Mouse (Mus musculus) liver (tissue): ENCODE data around the gene Hoxc11.
A peak's percentile ranks its signal among the peaks of the same experiment; 100 is the strongest.

Source experiments
- DNase-seq: peaks from one replicate; pipeline ENCODE4 v3.0.0-alpha.2; 2020; ENCODE audit warnings: mixed read lengths

The Hoxc11 gene

DNA sequence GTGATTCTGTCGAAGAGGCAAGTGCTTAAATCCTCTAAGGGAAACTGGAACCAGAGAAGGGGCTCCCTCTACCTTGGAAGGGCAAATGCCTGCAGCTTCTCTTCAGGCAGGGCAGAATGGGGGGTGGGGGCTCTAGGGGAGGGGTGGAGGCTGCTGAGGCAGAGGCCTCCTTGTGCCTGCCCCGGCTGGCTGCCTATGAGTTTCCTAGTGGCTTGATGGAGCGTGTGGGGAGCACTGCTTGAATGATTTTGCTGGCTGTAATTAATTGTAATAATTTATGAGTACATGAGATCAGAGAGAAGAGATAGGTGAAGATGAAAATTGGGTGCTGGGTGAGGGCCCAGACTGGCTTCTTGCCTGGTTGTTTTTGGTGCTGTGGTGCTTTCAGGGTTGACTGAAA, 30.7 kb downstream of the Hoxc11 start:
- DNase-seq, result no peak

DNA sequence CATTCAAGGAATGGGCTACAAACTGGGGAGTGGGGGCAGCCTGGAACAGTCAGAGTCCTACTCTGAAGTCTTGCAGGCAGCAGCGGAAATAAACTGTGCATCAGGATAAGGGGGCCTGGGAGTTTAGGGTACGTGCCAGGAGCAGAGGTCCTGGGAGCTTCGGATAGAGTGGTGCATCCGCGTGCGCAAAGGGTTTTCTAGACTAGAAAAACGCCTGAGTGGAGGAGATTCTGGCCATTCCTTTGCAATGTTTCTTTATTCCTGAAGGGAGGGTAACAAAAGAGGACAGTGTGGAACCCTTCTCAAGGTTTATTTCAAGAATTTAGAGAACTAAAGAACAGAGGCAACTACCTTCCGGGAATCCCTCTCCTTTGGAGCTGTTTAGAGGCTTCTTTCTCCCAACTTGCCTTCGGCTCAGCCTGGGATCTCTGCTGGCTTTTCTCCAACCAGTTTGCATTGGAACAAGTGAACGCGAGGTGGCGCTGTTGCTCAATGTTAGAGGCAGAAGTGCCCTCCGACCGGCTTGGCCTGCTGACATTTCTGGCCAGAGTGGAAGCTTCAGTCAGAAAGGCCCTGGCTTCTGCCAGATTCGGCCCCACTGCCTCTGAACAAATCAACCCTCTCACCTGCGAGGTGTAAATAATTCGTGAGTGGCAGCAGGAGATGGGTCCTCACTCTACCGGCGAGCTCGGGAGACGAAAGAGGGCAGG, 33.1 kb downstream of the Hoxc11 start:
- DNase-seq, result peak; percentile 84

DNA sequence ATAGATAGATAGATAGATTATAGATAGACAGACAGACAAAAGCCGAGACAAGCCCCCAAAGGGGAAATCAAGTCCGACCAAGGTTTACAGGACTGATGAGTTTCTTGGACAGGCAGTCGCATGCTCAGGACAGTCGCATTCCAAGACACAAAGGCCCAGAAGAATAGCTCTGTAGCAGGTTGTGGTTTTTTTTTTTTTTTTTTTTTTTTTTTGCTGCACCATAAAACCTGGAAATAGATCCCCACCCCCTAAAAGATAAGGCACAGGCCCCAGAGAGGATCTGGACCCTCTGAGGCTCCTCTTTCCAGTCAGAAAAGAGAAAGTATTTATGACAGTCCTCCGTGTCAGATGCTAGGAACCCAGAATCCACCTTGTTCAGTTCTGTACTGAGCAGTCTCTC, 33.9 kb downstream of the Hoxc11 start:
- DNase-seq, result no peak

DNA sequence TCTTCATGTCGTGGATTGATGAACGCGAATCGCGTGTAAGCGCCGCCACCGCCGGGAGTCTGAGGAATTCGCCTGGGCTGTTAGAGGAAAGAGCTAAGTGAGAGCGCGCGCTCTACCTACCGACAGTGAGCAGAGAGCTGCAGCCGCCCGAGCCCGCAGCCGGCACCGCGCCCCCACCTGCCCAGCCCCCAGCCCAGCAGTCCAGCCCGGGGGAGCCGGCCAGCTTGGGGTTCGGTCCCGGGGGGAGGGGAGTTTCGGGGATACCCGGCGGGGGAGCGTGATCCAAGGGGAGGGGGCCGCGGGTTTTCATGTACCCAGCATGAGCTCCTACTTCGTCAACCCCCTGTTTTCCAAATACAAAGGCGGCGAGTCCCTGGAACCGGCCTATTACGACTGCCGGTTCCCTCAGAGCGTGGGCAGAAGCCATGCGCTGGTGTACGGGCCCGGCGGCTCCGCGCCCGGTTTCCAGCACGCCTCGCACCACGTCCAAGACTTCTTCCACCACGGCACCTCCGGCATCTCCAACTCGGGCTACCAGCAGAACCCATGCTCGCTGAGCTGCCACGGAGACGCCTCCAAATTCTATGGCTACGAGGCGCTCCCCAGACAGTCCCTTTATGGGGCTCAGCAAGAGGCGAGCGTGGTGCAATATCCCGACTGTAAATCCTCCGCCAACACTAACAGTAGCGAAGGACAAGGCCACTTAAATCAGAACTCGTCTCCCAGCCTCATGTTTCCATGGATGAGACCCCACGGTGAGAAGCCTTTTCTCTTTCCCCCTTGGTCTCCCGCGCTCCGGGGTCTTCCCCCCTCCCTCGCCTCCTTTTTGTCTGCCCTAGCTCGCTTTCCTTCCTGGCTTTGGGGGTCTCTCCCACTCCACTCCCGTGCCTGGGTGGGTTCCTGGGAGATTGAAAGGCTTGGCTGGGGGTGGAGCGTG, 36.5 kb downstream of the Hoxc11 start, which contains the start of gene Hoxc8:
Hoxc8 (plus strand) TSS at position 147 of the 937 bp plus-strand sequence.
- no peak for DNase-seq

DNA sequence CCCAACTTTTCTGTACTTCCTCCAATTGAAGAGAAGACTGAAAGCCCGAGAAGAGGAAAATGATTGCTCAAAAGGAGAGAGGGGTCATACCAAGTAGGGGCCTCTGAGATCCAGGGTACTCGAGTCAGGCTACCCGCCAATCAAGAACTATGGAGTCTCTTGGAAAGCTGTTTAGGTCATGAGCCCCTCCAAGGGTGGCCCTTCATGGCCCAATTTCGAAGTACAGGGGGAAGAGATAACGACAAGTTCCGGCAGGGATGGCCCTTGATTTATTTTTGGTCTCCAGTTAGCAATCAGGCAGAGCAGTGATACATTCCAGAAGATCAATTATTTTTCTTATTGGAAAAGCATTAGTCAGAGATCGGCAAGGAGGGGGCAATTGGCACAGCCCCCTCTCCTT, 37.6 kb downstream of the Hoxc11 start:
- no peak for DNase-seq

DNA sequence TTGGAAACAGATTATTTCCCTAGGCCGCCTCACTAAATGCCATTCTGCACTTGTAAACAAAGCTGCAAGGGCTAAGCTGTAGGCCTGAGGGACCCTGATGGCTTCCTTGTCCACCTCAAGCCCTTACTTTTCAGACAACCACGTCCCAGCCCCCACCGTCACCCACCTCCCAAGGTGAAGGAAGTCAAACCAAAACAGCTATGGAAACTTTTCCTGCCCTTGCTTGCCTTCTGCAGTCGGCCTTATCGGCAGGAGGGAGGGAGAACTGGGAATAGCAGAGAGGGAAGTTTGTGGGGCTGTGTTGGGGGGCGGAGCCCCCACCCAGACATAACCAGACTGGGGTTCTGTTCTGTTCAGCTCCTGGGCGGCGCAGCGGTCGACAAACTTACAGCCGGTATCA, 38.0 kb downstream of the Hoxc11 start:
- DNase-seq, result no peak

DNA sequence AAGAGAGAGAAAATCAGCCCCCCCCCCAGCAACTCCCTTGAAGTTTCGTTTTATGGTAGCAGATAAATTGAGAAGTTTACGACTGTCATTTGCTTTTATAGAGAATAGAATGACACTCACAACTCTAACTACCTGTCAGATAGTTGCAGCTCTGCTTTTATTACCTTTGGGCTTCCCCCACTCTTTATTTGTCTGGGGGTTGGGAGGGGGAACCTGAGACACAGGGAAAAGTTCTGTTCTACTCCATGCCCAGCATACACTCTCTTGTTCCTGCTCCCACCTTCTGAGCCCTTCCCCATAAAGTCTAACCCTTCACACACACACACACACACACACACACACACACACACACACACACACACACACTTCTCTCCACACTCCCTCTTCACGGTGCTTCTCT, 38.6 kb downstream of the Hoxc11 start:
- no peak for DNase-seq

DNA sequence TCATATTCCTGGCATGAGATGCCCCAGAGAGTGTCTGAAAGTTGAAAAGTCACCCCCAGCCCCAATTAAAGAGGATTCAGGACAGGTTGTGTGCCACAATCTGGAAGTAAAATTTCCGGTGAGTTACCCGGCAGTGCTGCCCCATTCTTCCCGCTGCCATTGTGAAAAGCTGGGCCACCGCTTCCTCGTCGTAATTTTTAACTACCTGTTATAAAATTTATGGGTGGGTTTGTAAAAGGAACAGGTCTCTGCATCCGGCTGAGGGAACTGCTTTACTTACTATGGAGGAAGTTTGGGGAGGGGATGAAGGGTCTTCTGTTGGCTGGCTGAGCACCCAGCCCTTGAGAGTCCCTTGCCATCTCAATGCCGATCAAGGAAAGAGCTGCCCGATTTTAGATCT, 42.3 kb downstream of the Hoxc11 start:
- DNase-seq, result no peak

DNA sequence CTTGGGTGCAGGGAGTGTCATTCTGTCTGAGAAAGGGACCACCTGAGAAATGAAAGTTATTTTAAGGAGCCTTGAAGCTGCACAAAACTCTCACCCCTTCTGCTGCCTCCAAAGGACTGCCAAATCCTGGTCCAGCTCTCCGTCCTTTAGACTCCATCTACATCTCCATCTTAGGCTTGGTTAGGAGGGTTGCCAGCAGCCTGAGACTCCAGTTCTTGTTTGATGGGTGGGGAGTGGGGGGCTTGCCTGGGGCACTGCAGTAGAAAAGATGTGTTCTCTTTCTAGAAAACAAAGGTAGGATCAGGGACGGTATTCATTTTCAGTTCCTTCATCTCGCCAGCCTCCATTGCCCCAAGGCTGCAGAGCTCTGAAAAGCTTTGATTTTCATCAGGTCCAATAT, 43.2 kb downstream of the Hoxc11 start:
- DNase-seq, result no peak

DNA sequence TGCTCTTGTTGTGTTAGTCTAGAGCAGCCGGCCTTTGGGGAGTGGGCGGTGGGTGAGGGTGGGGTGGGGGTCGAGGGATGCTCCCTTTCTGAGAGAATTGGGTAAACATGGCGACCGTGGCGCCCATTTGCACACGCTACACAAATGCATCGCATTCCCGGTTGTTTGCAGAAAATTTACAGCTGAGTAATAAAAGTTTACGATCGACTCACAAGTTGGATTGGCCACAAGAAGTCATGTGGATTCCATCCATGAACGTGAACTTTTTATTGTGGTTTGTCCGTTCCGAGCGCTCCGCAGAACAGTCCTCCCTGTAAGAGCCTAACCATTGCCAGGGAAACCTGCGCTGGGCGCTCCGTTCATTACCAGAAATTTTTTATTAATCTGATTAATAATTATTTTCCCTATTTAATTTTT, 43.7 kb downstream of the Hoxc11 start, which contains the start of gene Hoxc6:
Hoxc6 (plus strand) TSS at position 319 of the 417 bp plus-strand sequence.
- no peak for DNase-seq

DNA sequence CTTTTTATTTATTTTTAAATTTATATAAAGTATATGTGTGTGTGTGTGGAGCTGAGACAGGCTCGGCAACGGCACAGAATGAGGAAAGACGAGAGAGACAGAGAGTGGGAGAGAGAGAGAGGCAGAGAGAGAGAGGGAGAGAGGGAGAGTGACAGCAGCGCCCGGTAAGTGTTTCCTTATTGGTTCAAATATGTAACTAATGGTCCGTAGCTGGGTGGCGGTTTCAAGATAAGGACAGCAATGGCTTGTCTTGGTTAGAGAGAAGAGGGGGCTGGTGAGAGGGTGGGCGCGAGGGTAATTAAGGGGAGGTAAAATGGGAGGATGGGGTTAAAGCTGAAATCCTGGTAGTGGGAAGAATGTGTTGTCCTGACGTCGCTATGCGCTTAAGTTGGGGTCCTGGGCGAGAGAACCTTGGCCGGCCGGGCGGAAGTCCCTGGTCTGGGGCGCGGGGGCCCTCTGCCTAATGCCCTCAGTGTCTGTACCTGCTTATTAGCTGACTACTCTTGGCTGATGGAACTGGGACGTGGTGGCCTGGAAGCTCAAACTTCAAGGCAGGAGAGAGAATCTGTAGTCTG, 44.5 kb downstream of the Hoxc11 start:
- DNase-seq, result no peak

DNA sequence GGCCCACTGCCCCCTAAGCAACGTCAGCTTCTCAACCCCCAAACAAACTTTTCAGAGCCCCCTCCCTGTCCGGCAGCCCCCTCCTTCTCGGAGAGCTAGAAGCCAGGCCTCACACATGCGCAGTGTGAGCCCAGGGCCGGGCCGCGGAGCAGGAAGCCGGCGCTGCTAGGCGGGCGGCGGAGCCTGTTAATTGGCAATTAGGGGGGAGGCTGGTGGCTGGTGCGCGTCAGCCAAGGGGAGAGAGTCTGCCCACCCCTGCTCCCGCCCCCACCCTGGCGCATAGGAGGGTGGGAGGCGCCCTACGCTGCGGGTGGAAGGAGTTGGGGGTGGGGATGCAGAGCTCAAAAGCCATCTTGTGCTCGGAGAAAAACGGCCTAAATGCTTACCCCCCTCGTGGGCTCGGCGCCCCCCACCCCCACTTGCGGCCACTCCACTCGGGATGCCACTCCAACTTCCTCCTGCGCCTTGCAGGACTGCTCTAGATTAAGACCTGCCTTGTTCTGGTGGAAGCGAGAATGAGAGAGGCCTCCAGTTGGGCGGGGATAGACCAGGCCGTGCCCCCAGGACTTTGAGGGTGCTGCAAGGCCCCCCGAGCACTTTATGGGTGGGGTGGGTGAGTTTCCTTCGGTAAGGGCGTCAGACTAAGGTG, 45.1 kb downstream of the Hoxc11 start:
- DNase-seq, result peak; percentile 70

DNA sequence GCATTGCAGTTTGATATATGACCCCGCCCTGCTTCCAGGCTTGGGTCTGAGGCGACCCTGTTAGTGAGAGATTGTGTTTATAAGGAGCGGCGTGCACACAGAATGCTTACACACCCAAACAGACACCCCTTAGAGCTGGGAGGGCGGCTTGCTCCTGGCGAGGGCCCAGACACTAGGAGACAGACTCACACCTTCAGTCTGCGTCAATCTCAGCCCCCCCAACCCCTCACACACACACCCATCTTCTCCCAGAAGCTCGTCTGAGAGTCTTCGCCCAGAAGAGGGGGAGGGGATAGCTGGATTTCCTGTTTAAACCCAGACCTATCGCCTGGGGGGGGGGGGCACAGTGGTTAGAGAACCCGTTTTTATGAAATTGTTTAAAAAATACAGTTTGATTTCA, 45.7 kb downstream of the Hoxc11 start:
- no peak for DNase-seq

DNA sequence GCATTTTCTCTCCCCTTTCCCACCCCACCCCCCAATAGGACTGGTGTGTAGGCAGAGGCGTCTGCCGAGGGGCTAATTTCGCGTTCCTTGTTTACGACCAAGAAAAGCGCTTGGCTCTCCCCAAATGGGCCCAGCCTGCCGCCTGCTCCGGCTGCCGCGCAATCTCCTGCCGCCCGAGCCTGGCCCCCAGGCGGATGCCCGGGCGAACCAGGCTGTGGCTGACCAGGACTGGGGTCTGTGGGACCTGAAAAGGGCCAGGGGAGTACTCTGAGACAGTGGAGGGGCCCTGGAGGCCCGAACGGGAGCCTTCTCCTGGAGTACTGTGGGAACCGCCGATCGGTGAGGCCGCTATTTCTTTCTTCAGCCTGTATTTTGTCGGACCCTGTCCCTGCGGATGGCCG, 46.3 kb downstream of the Hoxc11 start:
- no peak for DNase-seq

DNA sequence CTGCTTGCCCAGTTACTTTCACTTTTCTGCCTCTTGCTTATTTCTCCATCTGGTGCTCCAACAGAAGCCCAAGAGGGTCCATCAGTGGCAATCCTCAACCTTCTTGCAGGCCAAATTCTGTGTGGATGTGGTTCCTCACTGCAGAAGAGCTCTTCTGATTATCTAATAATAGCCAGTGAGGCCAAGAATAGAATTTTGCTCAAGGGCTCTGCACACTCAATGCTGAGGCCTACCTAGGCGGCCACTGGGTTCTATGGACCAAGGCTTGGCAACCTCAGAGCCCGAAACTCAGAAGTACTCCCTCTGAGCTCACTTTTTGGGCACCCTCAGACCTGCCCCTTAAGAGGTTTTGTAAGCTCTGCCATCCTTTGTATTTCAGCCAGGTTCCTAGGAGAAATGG, 47.1 kb downstream of the Hoxc11 start:
- DNase-seq, result no peak

DNA sequence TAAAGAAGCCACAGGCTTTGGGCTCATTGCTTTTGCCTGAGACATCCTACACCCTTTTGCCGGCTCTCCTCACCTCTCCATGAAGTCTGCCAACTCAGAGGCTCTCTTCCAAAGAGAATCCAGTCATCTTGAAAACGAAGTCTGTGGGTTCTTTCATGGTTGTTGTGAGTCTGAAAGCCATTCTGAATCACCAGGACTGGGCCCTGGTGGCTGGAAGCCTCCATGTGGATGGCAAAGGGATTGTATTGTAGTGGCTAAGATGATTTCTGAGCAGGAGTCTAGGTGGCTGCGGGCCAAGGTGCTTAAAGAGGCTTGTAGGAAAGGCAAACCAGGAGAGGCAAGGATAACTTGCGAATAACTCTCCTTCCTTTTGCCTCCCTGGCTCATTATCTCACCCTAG, 47.9 kb downstream of the Hoxc11 start:
- no peak for DNase-seq

DNA sequence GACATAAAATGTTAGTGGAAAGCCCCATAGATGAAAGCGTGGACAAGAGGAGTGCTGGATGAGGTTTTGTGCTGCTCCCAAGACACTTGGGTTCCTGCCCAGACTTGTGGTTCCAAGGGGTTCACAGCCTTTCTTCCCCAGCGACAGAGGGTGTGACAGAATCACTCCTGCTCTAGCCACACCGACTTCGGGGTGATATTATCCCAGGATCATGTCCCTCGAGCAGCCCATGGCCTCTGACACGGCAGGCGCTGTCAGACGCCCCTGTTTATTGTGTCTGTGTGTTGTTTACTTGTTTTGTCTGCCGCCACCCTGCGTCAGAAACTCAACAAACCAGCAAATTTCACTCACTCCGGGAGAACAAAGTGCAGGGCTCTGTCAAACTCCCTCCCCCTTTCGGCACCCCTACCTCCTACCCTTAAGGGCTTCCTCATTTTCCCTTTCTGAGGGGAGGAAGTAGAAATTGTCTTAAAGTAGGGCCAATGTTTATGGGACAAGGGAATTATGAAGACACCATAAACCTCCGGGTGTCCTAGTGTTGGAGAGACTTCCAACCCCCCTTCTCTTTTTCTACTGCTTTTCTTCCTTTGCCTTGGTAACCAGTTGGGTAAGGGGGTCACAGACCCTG, 48.7 kb downstream of the Hoxc11 start:
- no peak for DNase-seq

DNA sequence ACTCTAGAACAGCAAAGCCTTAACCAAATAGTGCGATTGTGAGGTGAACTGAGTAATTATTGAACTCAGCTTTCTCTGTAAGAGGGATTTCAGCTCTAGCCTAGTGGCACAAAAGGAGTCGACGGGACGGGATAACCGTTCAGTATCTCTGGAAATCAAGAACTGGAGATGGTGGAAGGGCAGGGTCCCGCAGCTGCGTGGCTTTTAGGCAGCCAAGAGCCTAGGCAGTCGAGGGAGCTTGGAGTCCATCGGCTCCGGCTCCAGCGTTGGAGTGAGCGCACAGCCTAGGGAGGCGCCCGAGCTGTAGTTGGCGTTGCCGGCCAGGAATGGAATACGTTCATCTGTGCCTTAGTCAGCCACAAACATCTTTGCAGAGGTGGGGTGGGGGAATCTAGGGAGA, 51.1 kb downstream of the Hoxc11 start:
- no peak for DNase-seq

DNA sequence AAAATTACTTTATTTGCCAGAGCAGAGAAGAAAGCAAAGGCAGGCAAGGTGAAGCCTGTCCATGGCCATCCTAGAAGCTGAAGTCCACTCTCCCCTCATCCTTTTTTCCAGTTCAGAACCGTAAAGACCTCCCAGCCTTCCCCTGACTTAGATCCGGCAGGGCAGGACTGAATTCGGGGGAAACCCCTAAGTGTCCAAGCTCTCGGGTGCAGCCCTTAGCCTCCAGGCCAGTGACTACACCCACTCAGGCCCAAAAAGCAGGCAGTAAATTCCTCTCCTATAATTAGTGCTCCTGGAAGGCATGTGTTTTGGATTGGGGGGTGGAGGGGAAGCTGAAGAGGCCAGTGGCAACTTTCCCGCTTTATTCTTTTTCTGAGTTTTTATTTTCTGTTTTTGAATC, 51.6 kb downstream of the Hoxc11 start:
- no peak for DNase-seq

DNA sequence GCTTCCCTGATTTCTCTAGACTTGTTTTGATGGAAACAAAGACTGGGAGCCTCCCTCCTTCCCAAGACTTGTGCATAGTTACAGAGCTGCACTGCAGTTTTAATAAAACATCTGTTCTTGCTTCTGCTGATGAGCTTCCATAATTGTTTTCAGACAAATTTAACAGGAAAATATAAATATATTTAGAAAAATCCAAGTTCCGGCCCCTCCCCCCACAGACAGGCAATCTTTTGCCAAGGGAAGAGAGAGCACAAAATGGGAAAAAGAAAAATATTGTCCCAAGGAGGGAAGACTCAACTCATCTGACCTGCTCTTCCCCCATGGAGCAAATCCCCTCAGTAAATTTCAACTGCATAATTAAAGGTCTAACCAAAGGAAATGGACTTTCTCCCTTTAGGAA, 52.1 kb downstream of the Hoxc11 start:
- DNase-seq, result no peak
